Mouse (Mus musculus): ENCODE data around the gene Disc1.

The Disc1 gene

GRCm38 (mm10) chr8:125053505-125054435, at the start of gene Disc1:
TSS of gene Disc1 (plus strand) at chr8:125054195.
- DNase-seq (ENCODE audit: low read depth) = no peak

- DNase-seq (ENCODE audit: low read depth) = peak; percentile 54
These were observed 41.0 kb upstream of the Disc1 start, which contains the start of gene Tsnax for GRCm38 (mm10) chr8:125012695-125013627. TSS of gene Tsnax (plus strand) at chr8:125012997.

- no peak for DNase-seq (ENCODE audit: low read depth)
These were observed 29.9 kb upstream of the Disc1 start for GRCm38 (mm10) chr8:125024085-125024484.

GRCm38 (mm10) chr8:125027211-125027610, 26.8 kb upstream of the Disc1 start:
- DNase-seq (ENCODE audit: low read depth) = no peak

- DNase-seq (ENCODE audit: low read depth) = no peak
These were observed 25.2 kb upstream of the Disc1 start for GRCm38 (mm10) chr8:125028841-125029240.

GRCm38 (mm10) chr8:125031276-125031675, 22.7 kb upstream of the Disc1 start:
- DNase-seq (ENCODE audit: low read depth) = no peak

GRCm38 (mm10) chr8:125034669-125035068, 19.3 kb upstream of the Disc1 start:
- DNase-seq (ENCODE audit: low read depth) = peak; percentile 37

- DNase-seq (ENCODE audit: low read depth) = no peak
These were observed 16.9 kb upstream of the Disc1 start for GRCm38 (mm10) chr8:125037081-125037480.

GRCm38 (mm10) chr8:125038731-125039130, 15.3 kb upstream of the Disc1 start:
- DNase-seq (ENCODE audit: low read depth) = no peak

- DNase-seq (ENCODE audit: low read depth) = no peak
These were observed 13.2 kb upstream of the Disc1 start for GRCm38 (mm10) chr8:125040587-125041375.

GRCm38 (mm10) chr8:125041496-125041895, 12.5 kb upstream of the Disc1 start:
- no peak for DNase-seq (ENCODE audit: low read depth)

- DNase-seq (ENCODE audit: low read depth) = no peak
These were observed 10.6 kb upstream of the Disc1 start for GRCm38 (mm10) chr8:125043394-125043793.

- DNase-seq (ENCODE audit: low read depth) = no peak
These were observed 10.1 kb upstream of the Disc1 start for GRCm38 (mm10) chr8:125043935-125044334.

GRCm38 (mm10) chr8:125045760-125046159, 8.2 kb upstream of the Disc1 start:
- DNase-seq (ENCODE audit: low read depth) = no peak

GRCm38 (mm10) chr8:125049051-125049750, 4.8 kb upstream of the Disc1 start:
- no peak for DNase-seq (ENCODE audit: low read depth)

- no peak for DNase-seq (ENCODE audit: low read depth)
These were observed 4.2 kb upstream of the Disc1 start for GRCm38 (mm10) chr8:125049826-125050225.

- DNase-seq (ENCODE audit: low read depth) = peak; percentile 55
These were observed 2.0 kb upstream of the Disc1 start for GRCm38 (mm10) chr8:125052026-125052425.

- no peak for DNase-seq (ENCODE audit: low read depth)
These were observed 428 bp downstream of the Disc1 start for GRCm38 (mm10) chr8:125054436-125054810.

GRCm38 (mm10) chr8:125060904-125061303, 6.9 kb downstream of the Disc1 start:
- no peak for DNase-seq (ENCODE audit: low read depth)

GRCm38 (mm10) chr8:125065596-125065995, 11.6 kb downstream of the Disc1 start:
- DNase-seq (ENCODE audit: low read depth) = no peak
